Mouse (Mus musculus) adrenal gland (tissue): ENCODE data around the gene Tnnc2.

Source experiments
- intact Hi-C: fragments of 180-260 bp; cut with DNase I; formaldehyde crosslinking; loops from one replicate; pipeline ENCODE4 v1.15.1; 2025
- long read RNA-seq, 2 experiments: library from polyadenylated mRNA; unstranded; transcript quantifications; one replicate each; pipeline ENCODE4 v2.0.0; 2020; ENCODE audit warnings: borderline replicate concordance in 1 of 2; ENCODE audit not compliant: insufficient replicate concordance in 1 of 2

Tnnc2 gene
- long read RNA-seq, experiment 1, partial matches to known transcripts = 1 of 1 reads
- long read RNA-seq, experiment 1, other reads (novel, unspliced or antisense) = 0 of 1 reads
- long read RNA-seq, experiment 2 = 0 reads

DNA sequence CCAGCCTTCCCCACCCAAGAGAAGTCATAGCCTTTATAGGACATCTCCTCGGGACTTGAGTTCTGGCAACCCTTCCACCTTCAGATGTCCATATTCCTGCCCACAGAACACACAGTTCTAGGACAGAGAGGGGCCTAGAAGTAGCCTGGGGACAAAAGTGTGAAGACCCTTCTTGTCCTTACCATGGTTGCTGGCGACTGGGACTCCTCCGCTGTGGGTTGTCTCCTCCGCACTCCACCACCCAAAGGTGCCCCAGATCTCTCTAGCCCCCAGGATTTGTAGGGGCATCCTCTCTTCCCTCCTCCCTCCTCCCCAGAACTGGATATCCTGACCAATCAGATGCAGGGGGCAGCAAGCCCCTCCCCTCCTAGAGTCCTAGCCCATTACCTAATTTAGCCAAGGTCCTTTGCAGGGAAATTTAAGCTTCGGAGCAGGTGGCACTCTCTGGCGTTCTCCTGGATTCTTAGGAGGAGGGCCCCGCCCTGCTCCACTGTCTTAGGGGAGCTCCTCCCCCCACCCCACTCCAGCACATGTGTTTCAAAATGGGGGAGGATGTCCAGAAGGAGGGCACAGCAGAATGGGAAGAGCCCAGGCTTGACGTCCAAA is at the start of gene Tnnc2:
Tnnc2 (minus strand) TSS at position 487 of the 606 bp plus-strand sequence.
- intact Hi-C loops = no loop called here

DNA sequence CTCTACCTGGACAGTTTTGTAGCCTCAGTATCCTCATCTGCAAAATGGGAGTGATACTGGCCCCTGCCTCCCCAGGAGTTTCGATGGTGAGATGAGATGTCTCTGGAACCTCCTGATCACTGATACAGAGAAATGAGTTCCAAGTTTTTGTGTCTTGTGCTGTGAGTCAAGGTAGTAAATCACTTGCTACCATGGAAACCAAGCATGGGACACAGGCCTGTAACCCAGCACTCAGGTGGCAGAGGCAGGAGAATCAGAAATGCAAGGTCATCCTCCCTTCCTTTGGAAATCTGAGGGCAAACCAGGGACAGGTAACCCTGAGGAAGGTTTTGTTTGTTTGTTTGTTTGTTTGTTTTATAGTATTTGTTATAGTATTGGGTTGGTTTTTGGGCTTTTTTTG is 49.3 kb upstream of the Tnnc2 start:
- intact Hi-C loops = no loop called here

DNA sequence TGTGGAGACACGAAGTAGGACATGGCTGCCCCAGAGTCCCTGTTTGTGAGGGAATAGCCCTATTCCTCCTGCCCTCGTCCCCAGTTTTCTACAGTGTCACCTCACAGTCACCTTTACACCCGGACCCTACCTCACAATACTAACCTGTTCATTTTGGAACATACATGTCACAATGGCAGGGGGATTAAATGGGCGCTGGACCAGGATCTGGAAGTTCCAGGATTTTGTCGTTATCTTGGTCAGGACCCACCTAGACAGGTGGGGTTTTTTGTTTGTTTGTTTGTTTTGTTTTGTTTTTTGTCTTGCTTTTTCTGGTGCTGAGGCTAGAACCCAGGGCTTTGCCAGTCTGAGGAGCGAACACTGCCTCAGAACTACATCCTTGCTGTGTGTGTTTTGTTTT is 48.7 kb upstream of the Tnnc2 start, which contains the start of gene Spata25:
Spata25 (minus strand) TSS at position 101 of the 400 bp plus-strand sequence.
- intact Hi-C loops = no loop called here

- intact Hi-C loops = no loop called here
Measured at GRCm38 (mm10) chr2:164827146-164827850, 47.5 kb upstream of the Tnnc2 start.

DNA sequence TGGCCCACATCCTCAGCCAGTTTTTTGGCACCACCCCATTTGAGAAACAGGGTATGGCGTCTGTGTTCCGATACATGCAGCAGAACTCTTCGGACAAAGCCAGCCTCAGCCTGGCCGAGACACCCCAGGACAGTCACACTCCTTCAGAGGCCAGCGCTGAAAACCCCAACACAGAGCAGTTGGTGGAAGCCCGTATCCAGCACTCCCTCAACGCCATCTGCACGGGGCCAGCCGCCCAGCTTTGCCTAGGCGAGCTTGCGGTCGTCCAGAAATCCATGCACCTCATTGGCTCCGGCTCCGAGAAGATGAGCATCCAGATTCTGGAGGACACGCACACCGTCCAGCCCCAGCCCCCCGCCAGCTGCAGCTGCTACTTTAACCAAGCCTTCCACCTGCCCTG is 45.8 kb upstream of the Tnnc2 start:
- intact Hi-C loops = no loop called here

GRCm38 (mm10) chr2:164823969-164824368 is 44.2 kb upstream of the Tnnc2 start:
- intact Hi-C loops = no loop called here

GRCm38 (mm10) chr2:164823181-164823585 is 43.4 kb upstream of the Tnnc2 start:
- intact Hi-C loops = no loop called here

DNA sequence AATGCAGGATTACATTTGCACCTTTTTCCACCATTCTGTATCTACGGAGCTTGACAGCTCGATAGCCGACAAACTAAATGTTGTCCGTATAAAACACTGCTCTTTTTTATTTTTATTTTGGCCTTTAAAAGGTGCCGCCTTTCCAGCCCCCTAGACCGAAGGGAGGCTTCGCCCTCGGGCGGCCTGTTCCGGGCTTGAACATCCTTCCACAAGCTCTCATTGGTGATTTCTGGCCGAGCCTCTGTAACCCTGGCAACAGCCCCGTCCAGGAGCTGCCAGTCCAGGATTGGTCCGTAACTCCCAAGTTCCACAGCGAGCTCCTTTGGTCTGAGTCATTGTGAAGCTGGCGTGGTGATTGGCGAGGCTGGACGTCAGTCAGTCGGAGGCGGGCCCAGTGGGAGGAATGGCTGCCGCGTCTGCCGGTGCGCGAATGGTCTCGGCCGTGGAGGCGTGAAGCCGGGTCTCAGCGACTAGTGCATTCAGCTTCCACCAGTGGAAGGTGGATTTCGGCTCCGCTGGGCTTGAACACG is 42.9 kb upstream of the Tnnc2 start, which contains the start of gene Zswim1:
Zswim1 (plus strand) TSS at position 51 of the 530 bp plus-strand sequence.
- intact Hi-C loops = no loop called here

GRCm38 (mm10) chr2:164821060-164821459 is 41.3 kb upstream of the Tnnc2 start:
- intact Hi-C loops = no loop called here

GRCm38 (mm10) chr2:164817703-164818102 is 37.9 kb upstream of the Tnnc2 start:
- intact Hi-C loops = no loop called here

GRCm38 (mm10) chr2:164817206-164817605 is 37.4 kb upstream of the Tnnc2 start:
- intact Hi-C loops = no loop called here

DNA sequence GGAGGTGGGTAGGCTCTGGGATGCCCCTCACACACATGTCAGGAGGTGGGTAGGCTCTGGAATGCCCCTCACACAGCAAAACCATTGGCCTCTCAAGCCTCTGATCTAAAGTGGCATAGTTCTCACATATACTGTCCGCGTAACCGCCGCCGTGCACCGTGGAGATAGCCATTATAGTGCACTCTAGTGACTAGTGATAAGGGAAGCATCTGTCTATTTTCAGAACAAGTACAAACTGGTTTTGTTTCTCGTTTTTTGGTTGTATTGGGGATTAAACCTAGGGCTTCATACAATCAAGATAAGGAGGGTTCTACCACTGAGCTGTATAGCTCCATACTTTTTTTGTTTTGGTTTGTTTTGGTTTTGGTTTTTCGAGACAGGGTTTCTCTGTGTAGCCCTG is 36.1 kb upstream of the Tnnc2 start:
- intact Hi-C loops = no loop called here

- intact Hi-C loops = no loop called here
Measured at GRCm38 (mm10) chr2:164815348-164815747, 35.6 kb upstream of the Tnnc2 start.

DNA sequence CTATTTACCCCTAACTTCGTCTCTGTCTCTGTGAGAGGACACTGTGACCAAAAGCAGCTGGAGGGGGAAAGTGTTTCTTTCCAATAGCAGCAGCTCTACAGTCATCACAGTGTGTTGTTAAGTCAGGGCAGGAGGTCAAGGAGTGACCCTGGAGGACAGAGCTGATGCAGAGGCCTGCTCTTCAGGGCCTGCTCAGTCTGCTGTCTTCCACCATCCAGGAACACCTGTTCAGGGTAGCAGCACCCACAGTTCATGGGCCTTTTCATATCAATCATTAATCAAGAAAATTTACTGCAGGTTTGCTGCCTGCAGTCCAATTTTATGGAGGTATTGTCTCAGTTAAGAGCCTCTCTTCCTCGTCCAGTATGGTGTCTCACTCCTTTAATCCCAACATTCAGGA is 33.8 kb upstream of the Tnnc2 start:
- intact Hi-C loops = no loop called here

DNA sequence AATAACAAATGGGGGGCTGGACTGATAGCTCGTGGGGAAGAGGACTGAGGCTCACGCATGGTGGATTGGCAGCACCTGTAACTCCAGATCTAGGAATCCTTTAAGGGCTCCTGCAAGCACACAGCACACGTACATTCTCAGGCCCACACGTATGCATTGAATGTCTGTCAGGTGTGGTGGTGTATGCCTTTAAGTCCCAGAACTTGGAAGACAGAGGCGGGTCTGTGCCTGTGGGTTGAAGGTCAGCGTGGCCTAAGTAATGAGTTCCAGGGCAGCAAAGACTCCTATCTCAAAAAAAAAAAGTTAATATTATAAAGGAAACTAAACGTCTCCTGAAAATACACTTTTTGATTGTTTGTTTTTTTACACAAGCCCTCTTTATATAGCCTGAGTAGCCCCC is 26.8 kb upstream of the Tnnc2 start:
- intact Hi-C loops = no loop called here

DNA sequence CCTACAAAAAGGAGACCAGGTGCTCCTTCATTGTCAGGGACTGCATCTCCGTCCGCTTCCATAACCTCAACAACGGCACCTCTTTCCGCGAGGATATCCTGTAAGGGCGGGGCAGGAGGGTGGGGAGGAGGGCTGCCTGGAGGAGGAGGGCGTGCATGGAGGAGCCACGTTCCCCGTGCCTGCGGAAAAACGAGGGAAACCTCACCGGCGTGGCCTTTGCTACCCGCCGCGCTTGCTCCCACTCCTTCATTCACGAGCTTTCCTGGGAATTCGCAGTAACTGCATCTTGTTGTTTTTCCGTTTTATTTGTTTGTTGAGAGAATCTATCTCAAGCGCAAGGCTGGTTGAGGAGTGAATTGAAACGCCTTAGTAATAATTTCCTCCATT is 25.6 kb upstream of the Tnnc2 start:
- intact Hi-C loops = no loop called here

DNA sequence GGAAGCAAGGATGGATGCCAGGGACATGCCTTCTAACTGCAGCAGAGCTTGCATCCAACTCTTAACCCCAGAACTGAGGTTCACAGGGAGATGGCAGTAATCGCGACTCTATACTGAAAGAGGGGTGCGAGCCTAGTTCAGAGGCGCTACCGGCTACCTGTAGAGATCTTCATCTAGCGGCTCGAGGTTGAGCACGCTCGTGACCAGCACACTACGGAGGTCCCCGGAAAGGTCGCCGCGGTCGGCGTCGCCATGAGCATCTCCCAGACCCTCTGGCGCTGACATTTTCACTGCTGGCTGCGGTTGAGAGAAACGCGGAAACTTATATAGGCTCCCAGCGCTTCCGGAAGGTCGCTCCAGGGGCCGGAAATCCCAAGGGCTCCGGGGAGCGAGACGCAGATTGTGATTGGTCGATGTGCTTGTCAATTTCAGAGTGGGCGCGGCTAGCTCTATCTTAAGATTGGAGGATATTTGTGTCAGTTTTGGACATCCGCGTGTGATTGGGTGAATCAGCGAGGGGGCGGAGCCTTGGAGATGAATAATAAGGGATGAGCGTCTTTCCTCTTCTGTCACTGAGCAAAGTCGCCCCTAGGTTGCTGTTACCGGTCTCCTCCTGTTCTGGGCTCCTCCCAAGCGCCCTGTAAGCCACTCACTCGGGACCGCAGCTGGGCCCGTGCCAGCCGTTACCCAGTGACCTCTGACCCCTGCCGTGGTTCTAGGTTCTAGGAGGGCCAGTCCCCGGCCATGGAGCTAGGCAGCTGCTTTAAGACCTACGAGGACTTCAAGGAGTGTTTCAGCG is 25.0 kb upstream of the Tnnc2 start, which contains the start of the genes Acot8 and Zswim3:
Acot8 (minus strand) TSS at position 350 of the 799 bp plus-strand sequence.
Zswim3 (plus strand) TSS at position 566 of the 799 bp plus-strand sequence.
- intact Hi-C loops = no loop called here

GRCm38 (mm10) chr2:164803921-164804313 is 24.1 kb upstream of the Tnnc2 start:
- intact Hi-C loops = no loop called here

GRCm38 (mm10) chr2:164803201-164803920 is 23.6 kb upstream of the Tnnc2 start:
- intact Hi-C loops = no loop called here

DNA sequence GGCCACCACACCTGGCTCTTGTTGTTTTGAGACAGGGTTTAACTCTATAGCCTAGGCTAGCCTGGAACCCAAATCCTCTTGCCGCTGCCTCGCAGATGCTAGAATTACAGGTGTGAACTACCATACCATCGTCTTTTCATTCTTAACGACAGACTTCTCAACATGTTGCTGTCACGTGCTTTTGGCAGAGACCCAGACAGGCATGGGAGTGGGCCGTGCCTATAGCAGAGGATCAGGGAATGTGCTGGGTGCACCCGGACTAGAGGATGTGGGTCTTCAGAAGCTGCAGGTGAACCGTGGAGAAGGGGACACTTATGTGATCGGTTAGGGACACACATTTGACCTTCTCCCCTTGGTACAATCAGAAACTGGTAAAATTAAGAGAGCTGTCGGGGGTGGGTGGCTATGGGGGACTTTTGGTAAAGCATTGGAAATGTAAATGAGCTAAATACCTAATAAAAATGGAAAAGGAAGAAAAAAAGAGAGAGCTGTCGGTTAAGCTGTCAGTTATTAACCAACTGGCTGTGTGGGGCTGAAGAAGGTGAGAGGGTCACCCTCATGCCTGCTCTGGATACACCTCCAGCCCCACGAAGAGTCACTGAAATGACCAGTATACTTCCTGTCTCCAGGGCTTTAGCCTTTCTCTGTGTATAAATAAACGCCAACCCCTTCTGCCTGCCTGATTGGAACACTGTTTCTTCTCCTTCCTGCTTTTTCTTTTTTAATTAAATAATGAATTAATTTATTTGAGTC is 20.7 kb upstream of the Tnnc2 start:
- intact Hi-C loops = no loop called here
